Mouse (Mus musculus): Measurements from ENCODE around the gene Btg2. TPM values are rescaled to one million over a fixed set of nuclear protein-coding genes. Genes with fewer than 3 reads are reported as not detected.
A peak's percentile ranks its signal among the peaks of the same experiment; 100 is the strongest.

The Btg2 gene
- polyA plus RNA-seq, 1 experiment from 2014 or later: 34.6 TPM

DNA sequence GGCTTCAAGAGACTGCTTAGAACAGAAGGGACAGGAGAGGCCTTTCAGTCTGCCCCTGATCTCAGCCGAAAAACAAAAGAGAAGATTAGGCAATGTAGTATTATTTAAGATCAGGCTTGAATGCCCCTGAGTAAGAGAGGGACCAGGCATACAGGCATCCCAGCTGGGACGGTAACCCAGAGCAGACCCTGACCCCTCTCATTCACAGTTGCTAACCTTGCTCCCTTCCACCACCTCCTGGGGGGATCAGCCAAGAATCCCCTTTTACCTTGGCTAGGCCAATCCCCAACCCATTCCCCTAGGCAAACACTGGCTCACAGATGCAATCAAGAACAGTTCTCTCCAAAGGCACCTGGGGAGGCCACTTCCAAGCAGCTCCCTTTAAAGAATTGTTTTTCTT lies 2.1 kb downstream of the Btg2 start:
- peak overlapping the region; percentile 70 for H3K4me2 ChIP-seq (ENCODE audit: low read length)
- H3K9me3 ChIP-seq (ENCODE audit: control insufficient read depth, low read length): no peaks in the 10 kb centered on the region
- H3K9ac ChIP-seq (ENCODE audit: low read length): peak overlapping the region; percentile 14; the same call in 1 of the 2 replicates
- no peak overlapping the region; the same call in 1 of the 2 replicates for H3K4me3 ChIP-seq (ENCODE audit: low read depth, low read length)
- DNase-seq (ENCODE audit: low spot score) (no peak), ATAC-seq (replicated peaks; ENCODE audit: low FRiP score, low TSS enrichment, low read depth) (no peak)
- no peaks in the 10 kb centered on the region for H3K27me3 ChIP-seq (replicated peaks; ENCODE audit: control insufficient read depth, insufficient read depth, low read length)
- no peak overlapping the region for H3K27ac ChIP-seq (ENCODE audit: low read depth)
- WGBS: 79% methylated on average over 2 of the region's 2 CpGs
- peaks cover 37% of the 10 kb centered on the region for H3K4me1 ChIP-seq (replicated peaks; ENCODE audit: control insufficient read depth, insufficient read depth, low read length)
- peaks cover 21% of the 10 kb centered on the region; the same call in 1 of the 2 replicates for H3K36me3 ChIP-seq (ENCODE audit: control insufficient read depth, insufficient read depth, low read length)

DNA sequence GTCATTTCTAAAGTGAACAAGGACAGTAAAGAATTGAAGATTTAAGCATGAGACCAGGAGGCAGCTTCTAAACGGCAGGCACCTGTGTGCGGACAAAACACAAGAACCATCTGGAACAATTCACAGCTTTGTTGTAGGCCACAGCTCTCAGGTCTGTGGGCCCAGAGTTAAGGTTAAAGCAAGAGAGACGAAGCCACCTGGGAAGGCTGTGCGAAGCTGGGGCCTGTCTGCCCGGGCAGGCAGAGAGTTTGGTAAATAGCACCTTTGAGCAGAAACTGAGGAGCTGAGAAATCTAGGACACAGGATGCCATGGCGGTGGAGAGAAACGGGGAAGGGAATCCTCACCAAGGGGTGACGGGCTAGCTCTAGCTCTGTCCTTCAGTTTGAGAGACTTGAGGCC lies 3.4 kb downstream of the Btg2 start:
- WGBS: 86% methylated on average over 8 of the region's 8 CpGs
- DNase-seq (ENCODE audit: low spot score) (no peak), ATAC-seq (replicated peaks; ENCODE audit: low FRiP score, low TSS enrichment, low read depth) (no peak)
- no peak overlapping the region for H3K27ac ChIP-seq (ENCODE audit: low read depth)
- no peak overlapping the region for H3K4me3 ChIP-seq (ENCODE audit: low read depth, low read length)
- H3K36me3 ChIP-seq (ENCODE audit: control insufficient read depth, insufficient read depth, low read length): peaks cover 21% of the 10 kb centered on the region; the same call in 1 of the 2 replicates
- no peaks in the 10 kb centered on the region for H3K9me3 ChIP-seq (ENCODE audit: control insufficient read depth, low read length)
- H3K4me1 ChIP-seq (replicated peaks; ENCODE audit: control insufficient read depth, insufficient read depth, low read length): peaks cover 46% of the 10 kb centered on the region
- H3K27me3 ChIP-seq (replicated peaks; ENCODE audit: control insufficient read depth, insufficient read depth, low read length): no peaks in the 10 kb centered on the region
- H3K4me2 ChIP-seq (ENCODE audit: low read length): peak overlapping the region; percentile 70
- no peak overlapping the region for H3K9ac ChIP-seq (ENCODE audit: low read length)

DNA sequence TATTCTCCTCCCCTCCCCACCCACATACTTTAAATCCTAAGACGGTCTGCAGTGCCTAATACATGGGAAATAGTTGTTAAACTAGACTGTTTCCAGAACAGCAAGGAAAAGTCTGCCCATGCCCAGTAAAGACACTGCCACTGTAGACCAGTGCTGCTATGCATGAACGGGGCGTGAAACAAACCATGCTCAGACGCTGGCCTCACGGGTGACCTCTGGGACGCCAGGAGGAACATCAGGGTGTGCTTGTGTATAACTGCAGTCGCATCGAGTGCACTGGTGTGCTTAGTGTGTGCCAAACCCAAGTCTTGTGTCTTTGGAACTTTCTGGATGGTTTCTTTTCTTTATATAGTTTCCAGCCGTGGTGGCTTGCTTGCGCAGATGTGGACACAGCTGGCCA lies 4.3 kb downstream of the Btg2 start:
- ATAC-seq (replicated peaks; ENCODE audit: low FRiP score, low TSS enrichment, low read depth) (no peak), DNase-seq (ENCODE audit: low spot score) (no peak)
- Histone ChIP-seq H3K27ac (ENCODE audit: low read depth) (no peak overlapping the region), H3K27me3 (replicated peaks; ENCODE audit: control insufficient read depth, insufficient read depth, low read length) (no peaks in the 10 kb centered on the region), H3K36me3 (ENCODE audit: control insufficient read depth, insufficient read depth, low read length) (peaks cover 21% of the 10 kb centered on the region; the same call in 1 of the 2 replicates), H3K4me3 (ENCODE audit: low read depth, low read length) (no peak overlapping the region), H3K9me3 (ENCODE audit: control insufficient read depth, low read length) (no peaks in the 10 kb centered on the region), H3K9ac (ENCODE audit: low read length) (no peak overlapping the region), H3K4me2 (ENCODE audit: low read length) (no peak overlapping the region), H3K4me1 (replicated peaks; ENCODE audit: control insufficient read depth, insufficient read depth, low read length) (peaks cover 48% of the 10 kb centered on the region)
- WGBS: 71% methylated on average over 10 of the region's 10 CpGs

DNA sequence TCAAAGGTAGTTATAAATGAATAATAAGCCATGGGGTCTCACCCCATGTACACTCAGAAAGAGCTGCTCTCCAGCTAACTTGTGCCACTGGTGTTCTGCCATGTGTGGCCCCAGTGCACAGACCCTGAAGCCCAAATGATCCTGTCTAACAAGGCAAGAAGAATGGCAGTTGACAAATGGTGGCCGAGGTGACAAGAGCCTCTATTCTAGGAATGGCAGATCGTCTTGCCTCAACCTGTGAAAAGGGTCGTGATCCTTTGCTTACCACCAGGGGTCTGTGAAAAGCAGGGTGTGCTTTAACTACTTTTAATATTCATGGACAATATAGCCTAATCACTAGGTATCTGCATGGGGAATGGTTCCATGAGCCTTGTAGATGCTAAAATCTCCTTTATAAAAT lies 4.7 kb downstream of the Btg2 start:
- Histone ChIP-seq H3K4me3 (ENCODE audit: low read depth, low read length) (no peak overlapping the region), H3K4me2 (ENCODE audit: low read length) (no peak overlapping the region), H3K9ac (ENCODE audit: low read length) (no peak overlapping the region), H3K27me3 (replicated peaks; ENCODE audit: control insufficient read depth, insufficient read depth, low read length) (no peaks in the 10 kb centered on the region), H3K27ac (ENCODE audit: low read depth) (no peak overlapping the region), H3K4me1 (replicated peaks; ENCODE audit: control insufficient read depth, insufficient read depth, low read length) (peaks cover 50% of the 10 kb centered on the region), H3K36me3 (ENCODE audit: control insufficient read depth, insufficient read depth, low read length) (peaks cover 21% of the 10 kb centered on the region; the same call in 1 of the 2 replicates), H3K9me3 (ENCODE audit: control insufficient read depth, low read length) (no peaks in the 10 kb centered on the region)
- 66% methylated on average over 3 of the region's 3 CpGs for WGBS
- ATAC-seq (replicated peaks; ENCODE audit: low FRiP score, low TSS enrichment, low read depth) (no peak), DNase-seq (ENCODE audit: low spot score) (no peak)

DNA sequence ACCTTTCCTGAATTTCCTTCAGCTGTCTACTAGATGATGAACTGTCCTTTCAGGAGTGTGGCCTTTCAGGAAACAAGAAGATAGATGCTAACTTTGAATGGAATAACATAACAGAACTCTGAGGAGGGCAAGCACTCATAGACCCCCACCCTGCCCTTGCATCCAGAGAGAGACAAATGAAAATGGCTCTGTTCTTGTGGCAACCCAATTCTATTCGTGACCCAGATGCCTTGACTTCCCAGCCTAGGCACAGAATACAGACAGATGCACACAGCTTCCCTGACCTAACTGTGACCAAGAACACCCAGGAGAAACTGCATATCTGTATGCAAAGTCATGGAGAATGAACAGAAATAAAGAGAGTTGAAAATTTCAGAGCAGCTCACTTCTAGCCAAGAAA lies 5.3 kb downstream of the Btg2 start:
- Histone ChIP-seq H3K27me3 (replicated peaks; ENCODE audit: control insufficient read depth, insufficient read depth, low read length) (no peaks in the 10 kb centered on the region), H3K9ac (ENCODE audit: low read length) (no peak overlapping the region), H3K27ac (ENCODE audit: low read depth) (no peak overlapping the region), H3K4me1 (replicated peaks; ENCODE audit: control insufficient read depth, insufficient read depth, low read length) (peaks cover 50% of the 10 kb centered on the region), H3K4me2 (ENCODE audit: low read length) (no peak overlapping the region), H3K36me3 (ENCODE audit: control insufficient read depth, insufficient read depth, low read length) (peaks cover 21% of the 10 kb centered on the region; the same call in 1 of the 2 replicates), H3K4me3 (ENCODE audit: low read depth, low read length) (no peak overlapping the region), H3K9me3 (ENCODE audit: control insufficient read depth, low read length) (no peaks in the 10 kb centered on the region)
- ATAC-seq (replicated peaks; ENCODE audit: low FRiP score, low TSS enrichment, low read depth) (no peak), DNase-seq (ENCODE audit: low spot score) (no peak)
- 68% methylated on average over 1 of the region's 1 CpGs for WGBS

DNA sequence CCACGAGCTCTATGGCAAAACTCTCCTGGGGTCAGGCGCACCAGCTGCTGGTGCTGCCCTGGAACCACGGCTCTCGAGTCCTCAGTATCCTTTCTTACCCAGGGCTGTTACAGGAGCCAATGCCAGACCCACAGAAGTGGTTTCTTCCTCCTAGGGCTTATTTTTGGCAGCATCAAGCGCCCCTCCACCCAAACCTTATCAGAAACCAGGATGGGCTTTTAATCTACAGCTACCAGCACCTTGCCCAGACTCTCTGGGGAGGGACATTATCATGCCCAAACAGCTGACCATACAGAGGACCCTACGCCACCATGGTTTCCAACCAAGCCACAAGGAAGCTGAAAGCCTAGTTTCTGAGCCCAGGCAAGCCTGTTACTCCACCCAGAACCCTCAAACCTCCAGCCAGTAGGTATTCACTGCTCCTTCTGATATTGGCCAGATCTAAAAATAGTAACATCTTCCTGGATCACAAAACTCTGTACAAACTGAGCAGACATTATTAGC lies 5.8 kb downstream of the Btg2 start:
- H3K36me3 ChIP-seq (ENCODE audit: control insufficient read depth, insufficient read depth, low read length): peaks cover 21% of the 10 kb centered on the region; the same call in 1 of the 2 replicates
- H3K9me3 ChIP-seq (ENCODE audit: control insufficient read depth, low read length): no peaks in the 10 kb centered on the region
- H3K27ac ChIP-seq (ENCODE audit: low read depth): no peak overlapping the region
- no peak overlapping the region for H3K4me3 ChIP-seq (ENCODE audit: low read depth, low read length)
- peaks cover 47% of the 10 kb centered on the region for H3K4me1 ChIP-seq (replicated peaks; ENCODE audit: control insufficient read depth, insufficient read depth, low read length)
- DNase-seq (ENCODE audit: low spot score) (no peak), ATAC-seq (replicated peaks; ENCODE audit: low FRiP score, low TSS enrichment, low read depth) (no peak)
- WGBS: 86% methylated on average over 6 of the region's 6 CpGs
- no peak overlapping the region for H3K4me2 ChIP-seq (ENCODE audit: low read length)
- H3K27me3 ChIP-seq (replicated peaks; ENCODE audit: control insufficient read depth, insufficient read depth, low read length): no peaks in the 10 kb centered on the region
- no peak overlapping the region for H3K9ac ChIP-seq (ENCODE audit: low read length)

DNA sequence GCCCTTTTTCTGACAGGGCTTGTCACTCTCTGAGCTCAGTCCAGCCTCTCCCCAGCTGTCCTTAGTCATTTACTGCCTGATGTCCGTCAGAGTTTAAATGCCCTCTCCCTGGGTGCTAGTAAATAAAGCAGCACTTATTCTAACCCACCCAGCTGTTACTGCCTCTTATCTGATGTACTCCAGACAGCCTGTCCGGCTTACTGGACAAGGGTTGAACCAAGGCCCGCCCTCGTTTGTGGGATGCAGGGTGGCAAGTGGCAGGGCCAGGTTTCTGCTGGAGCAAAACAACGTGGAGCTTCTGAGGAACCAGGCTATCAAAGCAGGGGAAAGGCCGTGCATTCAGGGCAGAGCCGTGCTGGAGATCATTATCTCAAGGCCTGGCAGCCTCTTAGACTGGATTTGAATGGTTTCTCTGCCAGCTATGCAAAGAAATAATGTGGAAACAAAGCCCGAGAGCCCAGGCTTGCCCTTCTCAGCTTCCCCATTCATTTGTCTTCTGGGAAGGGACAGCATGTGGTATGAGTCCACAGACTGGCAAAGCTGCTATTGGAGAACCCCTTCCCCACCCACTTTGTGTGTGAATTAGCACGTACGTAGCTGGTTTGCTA lies 7.4 kb downstream of the Btg2 start:
- no peak overlapping the region for H3K4me2 ChIP-seq (ENCODE audit: low read length)
- peaks cover 13% of the 10 kb centered on the region; the same call in 1 of the 2 replicates for H3K36me3 ChIP-seq (ENCODE audit: control insufficient read depth, insufficient read depth, low read length)
- no peaks in the 10 kb centered on the region for H3K27me3 ChIP-seq (replicated peaks; ENCODE audit: control insufficient read depth, insufficient read depth, low read length)
- DNase-seq (ENCODE audit: low spot score) (no peak), ATAC-seq (replicated peaks; ENCODE audit: low FRiP score, low TSS enrichment, low read depth) (no peak)
- no peaks in the 10 kb centered on the region for H3K9me3 ChIP-seq (ENCODE audit: control insufficient read depth, low read length)
- peak overlapping the region; percentile 14; the same call in 1 of the 2 replicates for H3K27ac ChIP-seq (ENCODE audit: low read depth)
- H3K4me1 ChIP-seq (replicated peaks; ENCODE audit: control insufficient read depth, insufficient read depth, low read length): peaks cover 48% of the 10 kb centered on the region
- WGBS: 37% methylated on average over 10 of the region's 10 CpGs
- H3K9ac ChIP-seq (ENCODE audit: low read length): no peak overlapping the region
- H3K4me3 ChIP-seq (ENCODE audit: low read depth, low read length): no peak overlapping the region

DNA sequence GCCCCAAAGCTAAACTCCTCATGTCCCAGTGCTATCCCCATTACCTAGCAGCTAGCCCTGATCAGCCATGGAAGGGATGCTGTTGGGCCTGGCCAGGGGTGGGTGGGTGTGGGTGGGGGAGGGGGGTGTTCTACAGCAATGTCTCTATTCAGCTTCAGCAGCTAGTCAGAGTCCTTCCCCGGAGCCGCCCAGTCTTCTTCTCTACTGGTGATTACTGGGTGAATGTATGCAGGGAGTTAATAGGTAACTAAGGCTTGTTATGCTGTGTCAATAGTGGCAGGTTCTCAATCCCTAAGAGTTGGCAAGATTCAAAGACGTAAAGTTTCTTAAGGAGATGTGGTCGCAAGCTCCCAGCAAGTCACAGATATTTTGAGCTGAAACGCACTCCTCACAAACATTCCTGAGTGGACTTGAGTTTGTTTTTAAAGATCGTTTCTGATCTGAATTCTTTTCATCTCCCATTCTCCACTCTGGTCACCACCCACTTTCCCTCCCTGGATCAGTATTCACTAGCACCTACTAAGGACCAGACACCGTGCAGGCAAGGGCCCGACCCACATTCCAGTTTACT lies 8.7 kb downstream of the Btg2 start:
- Histone ChIP-seq H3K4me1 (replicated peaks; ENCODE audit: control insufficient read depth, insufficient read depth, low read length) (peaks cover 46% of the 10 kb centered on the region), H3K9me3 (ENCODE audit: control insufficient read depth, low read length) (no peaks in the 10 kb centered on the region), H3K27me3 (replicated peaks; ENCODE audit: control insufficient read depth, insufficient read depth, low read length) (no peaks in the 10 kb centered on the region), H3K36me3 (ENCODE audit: control insufficient read depth, insufficient read depth, low read length) (peaks cover under 1% of the 10 kb centered on the region; the same call in 1 of the 2 replicates), H3K4me2 (ENCODE audit: low read length) (peak overlapping the region; percentile 6; the same call in 1 of the 2 replicates), H3K9ac (ENCODE audit: low read length) (no peak overlapping the region), H3K27ac (ENCODE audit: low read depth) (peak overlapping the region; percentile 43), H3K4me3 (ENCODE audit: low read depth, low read length) (no peak overlapping the region)
- peak; percentile 16; the same call in 1 of the 2 replicates for ATAC-seq (replicated peaks; ENCODE audit: low FRiP score, low TSS enrichment, low read depth)
- 52% methylated on average over 8 of the region's 8 CpGs for WGBS
- no peak for DNase-seq (ENCODE audit: low spot score)

Measured in intestine, embryonic 14.5 days (tissue).